Mouse (Mus musculus) urinary bladder, postnatal 25 days (tissue): ENCODE results near the gene Atp6v0e2.
"Not testable (repeated sequence)": the region's sequence is repeated elsewhere in the genome, so short reads cannot be mapped to it uniquely, and the experiment has no call there.

Experiments
- DNase-seq: peaks from one replicate; pipeline ENCODE4 v3.0.0; 2022; ENCODE audit warnings: low spot score

The Atp6v0e2 gene

GRCm38 (mm10) chr6:48537105-48537954, at the start of gene Atp6v0e2:
Gene Atp6v0e2 (plus strand): TSS chr6:48537615.
- DNase-seq: peak; percentile 75

- no peak for DNase-seq
Measured at GRCm38 (mm10) chr6:48487747-48488725, 49.4 kb upstream of the Atp6v0e2 start.

DNA sequence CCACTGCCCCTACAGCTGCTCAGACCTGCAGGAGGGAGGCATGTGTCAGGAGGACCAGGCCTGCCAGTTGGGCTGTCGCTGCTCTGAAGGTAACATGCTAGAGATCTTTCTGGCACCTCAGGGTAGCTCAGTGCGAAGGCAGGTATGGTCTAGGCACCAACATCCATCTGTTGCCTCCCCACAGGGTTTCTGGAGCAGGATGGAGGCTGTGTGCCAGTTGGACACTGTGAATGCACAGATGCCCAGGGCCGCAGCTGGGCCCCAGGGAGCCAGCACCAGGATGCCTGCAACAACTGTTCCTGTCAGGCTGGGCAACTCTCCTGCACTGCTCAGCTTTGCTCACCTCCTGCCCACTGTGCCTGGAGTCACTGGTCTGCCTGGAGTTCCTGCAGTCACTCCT, 47.7 kb upstream of the Atp6v0e2 start:
- no peak for DNase-seq

DNA sequence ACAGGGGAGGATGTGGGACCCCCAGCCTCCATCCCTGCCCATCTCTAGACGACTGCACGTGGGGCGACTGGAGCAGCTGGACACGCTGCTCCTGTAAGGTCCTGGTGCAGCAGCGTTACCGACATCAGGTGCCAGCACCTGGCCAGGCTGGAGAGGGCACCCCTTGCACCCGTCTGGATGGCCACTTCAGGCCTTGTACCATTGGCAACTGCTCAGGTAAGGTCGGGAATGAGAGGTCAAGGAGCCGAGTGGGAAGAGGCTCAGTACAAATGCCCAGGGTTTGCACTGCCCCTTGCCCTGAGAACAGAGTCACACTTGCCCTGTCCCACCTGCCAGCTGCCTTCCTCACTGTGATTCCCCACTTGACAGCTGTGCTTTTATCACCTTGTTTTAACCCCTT, 46.1 kb upstream of the Atp6v0e2 start:
- no peak for DNase-seq

GRCm38 (mm10) chr6:48493136-48493730, 44.2 kb upstream of the Atp6v0e2 start:
- no peak for DNase-seq

- no peak for DNase-seq
Measured at GRCm38 (mm10) chr6:48497521-48497920, 39.9 kb upstream of the Atp6v0e2 start.

DNA sequence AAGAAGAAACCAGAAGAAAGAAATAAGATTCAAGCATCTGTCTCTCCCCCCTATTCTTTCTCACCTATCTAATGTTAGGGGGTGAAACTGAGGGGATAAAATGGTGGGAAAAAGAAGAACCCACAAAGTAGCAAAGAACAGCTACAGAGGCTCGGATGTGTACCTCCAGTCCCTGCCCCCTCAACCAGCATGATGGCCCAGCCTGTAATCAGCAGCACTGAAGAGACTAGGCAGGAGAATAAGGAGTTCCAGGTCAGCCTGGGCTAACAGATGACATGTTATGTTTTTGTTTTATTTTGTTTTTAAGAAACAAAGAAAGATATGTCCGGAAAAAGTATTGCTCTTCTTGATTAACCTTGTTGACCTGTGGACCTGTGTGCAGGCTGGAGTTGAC, 33.6 kb upstream of the Atp6v0e2 start:
- no peak for DNase-seq

DNA sequence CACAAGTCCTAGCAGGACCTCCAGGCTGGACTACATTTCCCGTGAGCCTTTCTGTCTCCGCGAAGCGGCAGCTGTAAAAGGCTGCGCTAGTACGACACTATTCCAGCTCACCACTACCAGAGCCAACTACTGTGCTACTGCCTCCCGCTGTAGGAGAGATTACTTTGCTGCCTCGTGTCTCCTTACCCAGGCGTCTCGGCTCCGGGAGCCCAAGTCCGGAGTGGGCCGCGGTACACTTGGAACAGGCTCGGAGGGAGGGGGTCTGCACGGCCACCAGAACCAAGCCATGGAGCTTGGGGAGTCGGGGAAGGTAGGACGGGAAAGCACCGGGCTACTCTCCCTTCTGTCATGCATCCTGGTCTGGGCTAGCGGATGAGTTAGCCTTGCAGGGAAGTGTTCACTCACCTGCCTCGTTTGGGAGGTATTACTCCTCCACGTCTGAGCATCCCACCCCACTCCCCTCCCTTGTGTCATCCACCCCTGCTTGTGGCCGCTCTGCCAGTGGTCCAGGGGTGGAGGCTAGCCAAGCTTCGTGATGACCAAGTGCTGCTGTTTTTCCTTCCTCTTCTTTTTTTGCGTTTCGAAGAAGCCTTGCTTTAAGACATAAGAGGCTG, 33.1 kb upstream of the Atp6v0e2 start:
- DNase-seq: peak; percentile 61

GRCm38 (mm10) chr6:48508087-48508486, 29.3 kb upstream of the Atp6v0e2 start:
- DNase-seq: no peak

- no peak for DNase-seq
Measured at GRCm38 (mm10) chr6:48510426-48510825, 27.0 kb upstream of the Atp6v0e2 start.

GRCm38 (mm10) chr6:48511861-48512260, 25.6 kb upstream of the Atp6v0e2 start:
- no peak for DNase-seq

DNA sequence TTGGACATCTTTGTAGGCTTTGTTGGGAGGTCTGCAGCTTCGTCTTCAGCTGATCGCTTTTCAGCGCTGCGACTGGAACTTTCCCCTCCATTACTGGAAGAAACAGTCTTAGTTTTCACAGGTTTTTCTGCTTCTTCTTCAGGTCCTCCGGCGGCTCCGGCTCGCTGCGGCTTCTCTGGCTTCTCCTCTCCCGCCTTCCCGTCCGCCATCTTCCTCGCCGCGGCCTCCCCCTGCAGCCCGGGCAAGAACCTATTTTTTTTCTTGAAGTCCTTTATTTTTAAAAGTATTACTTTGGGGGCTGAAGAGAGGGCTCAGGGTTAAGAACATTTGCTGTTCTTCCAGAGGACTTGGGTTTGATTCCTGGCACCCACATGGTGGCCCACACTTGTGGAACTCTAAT, 12.5 kb upstream of the Atp6v0e2 start:
- not testable (repeated sequence) for DNase-seq

DNA sequence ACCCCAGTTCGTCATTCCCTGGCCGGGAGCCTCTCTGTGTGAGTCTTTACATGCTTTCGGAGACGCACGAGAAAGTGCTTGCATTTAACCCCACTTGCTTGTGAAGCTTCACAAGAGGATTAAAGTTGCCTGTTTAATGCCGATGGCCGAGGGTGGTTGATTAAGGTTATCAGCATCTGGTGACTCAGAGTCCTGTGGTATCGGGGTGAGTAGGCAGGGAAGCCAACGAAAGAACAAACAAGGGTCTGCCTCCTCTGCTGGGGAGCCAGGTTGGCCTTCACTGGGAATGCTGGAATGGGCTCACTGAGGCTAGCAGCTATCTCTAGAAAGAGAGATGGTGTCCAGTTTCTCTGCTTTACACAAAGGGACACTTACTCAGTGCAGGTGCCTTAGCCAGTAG, 9.5 kb upstream of the Atp6v0e2 start:
- DNase-seq: no peak

DNA sequence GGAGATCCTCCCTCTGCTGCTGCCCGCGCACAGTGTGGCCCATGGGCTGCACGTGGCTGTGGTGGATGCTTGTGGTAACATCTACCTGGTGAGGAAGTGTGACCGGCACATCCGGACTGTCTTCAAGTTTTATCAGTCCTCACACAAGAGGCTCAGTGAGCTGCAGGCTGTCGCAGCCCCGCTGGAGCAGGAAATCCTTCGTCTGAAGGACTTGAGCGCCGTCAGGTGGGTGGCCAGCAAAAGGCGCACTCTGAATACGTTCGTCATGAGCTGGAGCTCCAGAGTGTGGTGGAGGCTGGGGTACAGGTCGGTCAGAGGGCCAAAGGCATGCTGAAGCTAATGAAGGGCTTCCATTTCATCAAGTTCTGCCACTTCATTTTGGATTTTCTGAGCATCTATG, 8.2 kb upstream of the Atp6v0e2 start:
- DNase-seq: no peak

DNA sequence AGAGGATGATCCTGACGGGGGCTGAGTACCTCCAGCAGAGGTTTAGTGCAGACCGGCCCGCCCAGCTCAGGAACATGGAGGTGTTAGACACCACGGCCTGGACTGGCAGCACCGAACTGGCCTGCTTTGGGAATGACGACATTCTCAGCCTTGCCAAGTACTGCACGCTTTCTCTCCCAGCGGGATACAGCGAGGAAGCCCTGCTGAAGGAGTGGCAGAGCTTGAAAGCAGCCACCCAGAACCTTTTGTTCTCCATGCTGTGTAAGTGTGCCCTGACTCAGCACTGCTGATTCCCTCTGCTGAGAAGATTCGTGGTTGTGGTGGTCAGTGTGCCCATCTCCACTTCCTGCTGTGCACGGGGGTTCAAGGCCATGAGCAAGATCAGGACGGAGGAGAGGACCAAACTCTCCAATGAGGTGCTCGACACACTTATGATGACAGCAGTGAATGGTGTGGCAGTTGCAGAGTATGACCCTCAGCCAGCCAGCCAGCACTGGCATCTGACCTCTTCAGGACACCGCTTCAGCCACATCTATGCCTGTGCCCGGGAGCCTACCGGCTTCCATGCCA, 7.5 kb upstream of the Atp6v0e2 start:
- no peak for DNase-seq

GRCm38 (mm10) chr6:48530862-48531261, 6.6 kb upstream of the Atp6v0e2 start:
- no peak for DNase-seq

- DNase-seq: no peak
Measured at GRCm38 (mm10) chr6:48533475-48533874, 3.9 kb upstream of the Atp6v0e2 start.

DNA sequence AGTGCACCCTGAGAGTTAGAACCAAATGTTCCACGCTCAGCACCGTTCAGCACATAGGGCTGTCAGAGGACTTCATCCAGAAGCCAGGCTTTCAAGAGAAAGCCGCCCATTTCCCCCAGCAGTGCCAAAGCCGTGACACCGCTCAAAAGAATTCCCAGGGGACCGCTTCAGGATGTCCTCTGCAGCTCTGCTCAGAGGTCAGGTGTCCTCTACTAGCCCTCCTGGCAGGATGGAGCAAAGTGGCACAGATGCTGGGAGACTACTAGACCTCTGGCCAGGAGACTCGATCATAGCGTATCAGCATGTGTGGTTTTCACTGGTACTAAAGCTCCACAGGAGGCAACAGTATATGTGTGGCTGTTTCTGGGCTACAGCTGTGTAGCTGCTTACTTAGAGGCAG, 2.5 kb upstream of the Atp6v0e2 start:
- DNase-seq: no peak

- no peak for DNase-seq
Measured at GRCm38 (mm10) chr6:48536091-48536490, 1.3 kb upstream of the Atp6v0e2 start.

- DNase-seq: peak; percentile 73
Measured at GRCm38 (mm10) chr6:48538841-48539737, 1.7 kb downstream of the Atp6v0e2 start.

- no peak for DNase-seq
Measured at GRCm38 (mm10) chr6:48539860-48540259, 2.4 kb downstream of the Atp6v0e2 start.
